Mouse (Mus musculus) c-Kit-negative CD71-positive TER-119-positive erythroid progenitor cells, embryonic 14.5 days (primary cell): ENCODE measurements at regions not wholly inside any gene's neighbourhood (a gene's known extent, or its start where the extent isn't known, plus 50 kb on each side); places are given as distances from the start of the nearest gene placed in this dataset.

Experiments
- DNase-seq: peaks from one replicate; pipeline ENCODE4 v3.0.0-alpha.2; 2013; ENCODE audit warnings: low read depth, low spot score

GRCm38 (mm10) chr6:127207308-127207707, 55.3 kb upstream of the Ccnd2 start:
- no peak for DNase-seq

- no peak for DNase-seq
Observed at GRCm38 (mm10) chr6:127213355-127213754, 61.4 kb upstream of the Ccnd2 start.

- no peak for DNase-seq
Observed at GRCm38 (mm10) chr6:127215915-127216314, 63.9 kb upstream of the Ccnd2 start.

DNA sequence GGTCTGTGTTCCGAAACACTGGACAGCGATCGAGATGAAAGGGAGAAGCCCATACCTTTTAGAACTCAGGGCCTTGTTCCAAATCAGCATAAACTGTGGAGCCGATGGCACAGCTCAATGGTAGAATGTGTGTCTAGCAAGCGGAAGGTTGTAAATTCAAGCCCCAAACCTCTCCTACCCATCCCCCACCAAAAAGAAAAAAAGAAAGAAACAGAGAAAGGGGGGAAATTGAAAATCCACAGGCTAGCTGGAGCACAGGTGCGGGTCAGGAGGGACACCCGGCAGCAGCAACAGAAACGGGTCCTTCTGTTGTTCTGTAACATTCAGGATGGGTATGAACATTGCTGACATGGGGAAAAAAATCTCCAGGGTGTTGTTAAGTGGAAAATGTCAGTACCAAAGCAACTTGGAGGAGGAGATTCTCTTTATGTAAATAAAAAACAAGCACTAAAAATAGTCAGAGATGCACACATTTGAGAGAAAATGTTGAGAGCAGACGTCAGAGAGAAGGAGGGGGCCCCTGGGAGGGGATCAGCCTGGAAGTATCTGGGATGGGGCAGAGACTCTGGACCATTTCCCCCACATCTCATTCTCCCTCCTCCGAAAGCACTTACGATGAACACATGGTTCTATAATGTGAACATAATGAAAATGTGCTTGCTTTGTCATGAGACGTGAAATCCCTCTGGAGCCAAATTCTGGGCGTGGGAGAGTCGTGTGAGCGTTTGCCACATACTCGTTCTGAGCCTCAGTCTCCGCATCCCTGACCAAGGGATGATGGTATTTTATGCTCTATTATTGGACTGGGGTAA, 66.8 kb upstream of the Ccnd2 start:
- no peak for DNase-seq

GRCm38 (mm10) chr6:127219446-127219802, 67.4 kb upstream of the Ccnd2 start:
- DNase-seq: no peak

- no peak for DNase-seq
Observed at GRCm38 (mm10) chr6:127226242-127226983, 74.4 kb upstream of the Ccnd2 start.

- no peak for DNase-seq
Observed at GRCm38 (mm10) chr6:127236510-127237109, 84.6 kb upstream of the Ccnd2 start.

- DNase-seq: no peak
Observed at GRCm38 (mm10) chr6:127237168-127237567, 85.2 kb upstream of the Ccnd2 start.

DNA sequence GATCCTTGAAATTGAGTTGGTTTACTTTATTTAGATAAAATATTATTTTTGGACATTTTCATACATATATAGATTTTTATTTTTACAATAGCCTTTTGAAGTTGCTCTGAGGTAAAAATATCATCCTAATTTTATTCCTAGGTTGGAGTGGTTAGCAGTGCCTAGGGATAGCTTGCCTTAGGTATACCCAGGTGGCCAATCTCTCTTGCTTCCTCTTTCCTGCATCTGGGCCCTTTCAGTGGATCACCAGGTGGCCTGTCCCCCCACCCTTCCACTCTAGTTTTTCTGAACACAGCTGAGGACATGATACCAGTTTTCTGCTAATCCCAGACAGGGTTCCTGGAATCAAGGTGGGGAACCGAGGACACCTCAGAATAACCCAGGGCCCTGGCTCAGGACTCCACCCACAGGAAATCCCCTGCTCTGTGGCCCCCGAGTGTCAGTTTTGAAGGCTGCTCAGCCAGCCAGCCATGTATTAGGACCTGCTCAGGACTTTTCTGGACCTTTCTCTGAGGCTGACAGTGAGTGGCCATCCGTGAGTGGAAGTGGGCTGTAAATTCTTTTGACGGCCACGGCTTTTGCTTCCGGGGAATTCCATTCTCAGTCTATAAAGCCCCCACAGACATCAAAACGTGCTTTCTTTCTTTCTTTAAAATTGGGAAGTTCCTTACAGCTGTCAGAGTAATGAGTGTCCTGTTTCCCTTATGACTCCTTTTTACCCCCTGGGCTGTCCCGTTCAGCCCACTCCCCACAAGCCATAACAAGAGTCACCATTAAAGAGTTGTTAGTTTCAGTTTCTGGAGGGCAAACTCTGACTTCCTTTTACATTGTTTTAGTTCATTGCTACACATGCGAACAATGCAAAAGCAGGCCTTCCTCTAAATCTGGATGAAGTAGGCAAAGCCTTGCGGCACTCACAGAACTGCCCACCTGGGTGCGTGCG, 87.8 kb upstream of the Ccnd2 start:
- DNase-seq: no peak

DNA sequence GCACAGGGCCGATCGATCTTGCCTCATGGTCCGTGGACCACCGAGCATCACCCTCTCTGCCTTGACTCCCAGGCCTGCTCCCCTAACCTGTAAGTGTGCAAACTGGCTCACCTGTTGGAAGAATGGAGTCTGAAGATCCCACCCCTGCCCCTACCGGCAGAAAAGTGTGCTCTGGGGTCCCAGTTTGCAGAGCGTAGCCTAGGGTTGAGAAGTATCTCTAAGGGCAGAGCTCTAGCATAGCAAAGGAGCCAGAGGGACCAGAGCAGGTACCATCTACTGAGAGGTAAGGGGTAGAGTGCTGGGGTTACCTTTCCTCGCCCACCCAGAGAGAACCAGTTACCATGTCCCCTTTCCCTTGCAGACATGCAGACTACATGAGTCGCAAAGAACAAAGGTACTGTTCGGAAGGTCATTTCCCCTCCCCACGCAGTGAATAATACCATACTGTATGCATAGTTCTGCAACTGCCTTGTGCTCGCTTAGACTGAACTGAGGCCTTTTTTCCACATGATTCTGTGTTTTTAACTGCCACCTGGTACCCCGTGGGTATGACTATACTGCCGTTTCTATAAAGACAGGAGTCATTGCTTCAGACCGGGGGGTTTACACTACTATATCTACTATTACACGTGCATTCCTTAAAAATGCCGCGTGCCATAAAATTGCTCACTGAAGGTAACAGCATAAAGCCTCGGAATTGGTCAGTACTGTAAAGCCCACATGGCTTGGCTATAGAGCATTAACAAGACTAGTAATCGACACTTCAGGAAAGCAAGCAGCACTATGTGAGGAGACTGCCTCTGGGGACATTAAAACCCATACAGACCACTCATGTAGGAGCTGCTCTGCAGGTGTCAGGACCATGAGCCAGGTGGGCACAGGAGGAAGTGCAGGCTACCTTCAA, 88.7 kb upstream of the Ccnd2 start:
- DNase-seq: no peak

DNA sequence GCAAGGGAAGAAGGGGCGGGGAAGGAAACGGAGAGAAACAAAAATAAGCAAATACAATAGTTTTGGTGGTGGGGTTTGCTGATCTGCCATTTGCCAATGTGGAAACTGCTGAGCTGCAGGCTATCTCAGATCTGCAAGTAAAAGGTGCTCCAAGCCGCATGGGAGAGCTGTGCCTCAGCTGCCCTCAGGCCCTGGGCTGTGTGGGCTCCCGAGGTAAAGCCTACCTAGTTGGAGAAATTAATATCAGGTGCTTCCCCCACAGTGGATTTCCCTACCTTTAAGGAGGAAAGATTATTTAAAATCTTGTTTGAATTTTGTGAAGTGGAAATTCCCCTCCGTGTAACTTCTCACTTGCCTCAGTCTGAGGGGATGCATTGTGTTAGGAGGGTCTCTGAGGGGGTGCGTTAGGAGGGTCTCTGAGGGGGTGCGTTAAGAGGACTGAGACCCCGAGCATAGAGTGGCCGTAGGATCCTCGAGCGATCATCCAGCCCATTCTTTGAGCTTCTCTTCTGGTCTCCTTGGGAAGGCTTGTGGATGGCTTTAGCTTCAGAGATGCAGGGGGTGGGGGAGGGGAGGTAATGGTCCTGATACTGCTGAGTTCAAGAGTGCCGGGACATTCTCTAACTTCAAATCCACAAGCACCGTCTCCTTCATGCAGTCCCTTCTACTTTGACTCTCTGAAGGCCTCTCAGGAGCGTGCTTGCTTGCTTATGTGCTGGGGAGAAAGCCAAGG, 89.9 kb upstream of the Ccnd2 start:
- no peak for DNase-seq

DNA sequence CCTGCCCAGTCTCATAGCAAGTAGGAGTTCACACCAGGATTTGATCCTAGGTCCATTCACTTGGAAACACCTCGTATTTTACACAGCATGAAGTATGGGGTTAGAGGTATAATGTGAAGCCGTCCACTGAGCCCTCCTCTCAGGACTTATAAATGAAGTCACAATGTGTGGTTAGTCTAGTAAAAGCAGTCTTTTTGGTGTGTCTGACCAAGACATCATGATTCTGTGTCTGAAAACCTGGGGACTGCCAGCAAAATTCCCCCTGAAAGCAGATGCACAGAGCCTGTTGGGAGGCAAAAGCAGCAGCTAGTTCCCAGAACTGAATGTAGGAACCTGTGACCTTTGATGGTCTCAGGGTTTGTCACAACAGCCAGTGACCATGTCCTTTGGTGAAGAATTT, 91.0 kb upstream of the Ccnd2 start:
- DNase-seq: no peak

DNA sequence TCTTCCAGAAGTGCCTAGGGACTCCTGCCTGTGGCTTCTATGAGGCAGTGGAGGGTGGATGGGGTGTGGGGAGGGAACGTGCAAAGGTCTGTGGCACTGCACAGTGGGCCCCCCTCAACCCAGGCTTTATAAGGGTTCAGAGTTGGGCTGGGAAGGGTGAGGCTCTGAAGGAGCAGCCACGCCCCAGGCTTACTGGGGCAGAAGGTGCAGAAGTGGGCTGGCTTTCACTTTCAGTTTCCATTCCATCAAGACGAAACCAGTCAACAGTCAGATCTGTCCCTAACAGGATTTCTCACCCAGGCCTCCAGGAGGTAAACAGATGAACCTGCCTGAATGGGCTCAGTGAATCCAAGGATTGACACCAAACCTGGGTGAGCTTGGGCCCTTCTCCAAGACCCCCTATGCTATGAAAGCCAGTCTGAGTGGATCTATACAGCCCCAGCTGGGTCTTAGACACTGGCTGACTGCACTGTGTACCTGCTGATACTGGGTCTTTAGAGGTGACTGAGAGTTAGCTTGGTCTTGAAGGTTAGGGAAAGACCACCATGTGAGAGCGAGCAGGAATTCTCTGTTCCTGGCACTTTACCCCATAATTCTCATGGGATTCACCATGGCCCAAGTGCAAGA, 93.9 kb upstream of the Ccnd2 start:
- DNase-seq: peak; percentile 8

DNA sequence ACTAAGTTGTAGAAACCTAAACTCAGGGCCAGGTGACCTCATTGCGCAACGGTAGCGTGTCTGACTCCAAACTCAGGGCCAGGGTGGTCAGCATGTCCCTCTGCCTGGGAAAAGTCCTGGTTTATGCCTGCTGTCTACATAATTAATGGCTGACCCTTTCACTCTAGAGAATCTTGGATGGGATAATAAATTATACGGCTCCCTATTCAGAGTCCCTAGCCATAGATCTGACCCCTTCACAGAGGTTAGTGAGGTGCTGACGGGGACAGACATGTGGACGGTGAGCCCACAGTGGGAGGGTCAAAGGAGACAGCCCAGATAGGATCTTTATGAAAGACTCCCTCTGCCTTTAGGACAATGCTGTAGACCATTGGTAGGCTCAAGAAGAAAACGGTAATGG, 94.7 kb upstream of the Ccnd2 start:
- DNase-seq: no peak

DNA sequence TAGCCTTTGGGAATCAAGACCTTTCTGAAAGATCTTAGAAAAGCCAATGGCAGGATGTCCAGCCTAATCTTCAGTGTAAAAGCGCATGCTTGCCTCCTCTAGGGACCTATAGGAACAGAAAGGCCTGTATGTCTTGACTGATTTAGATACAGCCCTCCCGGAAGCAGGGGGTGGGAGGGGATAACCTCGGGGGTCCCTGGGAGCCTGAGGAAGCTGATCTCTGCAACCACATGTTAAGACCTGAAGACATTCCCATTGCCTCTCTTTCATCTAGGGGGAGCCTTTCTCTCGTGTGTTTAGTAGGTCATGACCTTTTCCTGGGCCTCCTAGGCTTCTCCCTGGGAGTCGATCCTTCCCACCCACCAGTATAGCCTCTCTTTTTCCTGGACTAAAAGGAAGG, 95.3 kb upstream of the Ccnd2 start:
- no peak for DNase-seq

DNA sequence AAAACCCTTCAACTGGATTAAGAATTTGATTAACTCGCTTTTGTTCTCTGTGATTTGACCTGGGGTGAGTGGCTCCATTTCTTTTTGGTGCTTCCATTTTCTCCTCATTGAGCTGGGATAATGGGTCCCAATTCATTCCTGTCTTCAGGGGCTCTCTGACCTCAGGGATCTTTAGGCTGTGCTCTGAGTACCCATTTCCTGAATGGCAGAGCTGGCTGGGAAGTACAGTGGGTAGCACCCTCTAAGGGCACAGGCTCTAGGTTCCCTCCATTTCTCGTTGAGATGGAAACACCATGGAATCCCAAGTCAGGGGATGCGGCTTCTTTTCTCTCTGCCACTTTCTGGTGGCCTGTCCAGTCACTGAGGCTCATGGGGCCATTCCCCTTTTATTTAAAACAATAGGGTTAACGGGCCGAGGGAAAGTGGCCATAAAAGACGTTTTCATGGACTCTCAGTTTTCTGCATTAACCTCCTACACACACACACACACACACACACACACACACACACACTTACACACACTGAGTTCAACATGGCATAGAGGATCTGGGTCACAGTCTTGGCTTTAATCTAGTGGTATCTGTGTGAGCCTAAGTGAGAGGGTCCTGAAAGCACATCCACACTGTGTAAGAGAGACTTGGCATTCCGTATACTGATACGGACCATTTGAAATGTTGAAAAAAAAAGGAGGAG, 98.3 kb upstream of the Ccnd2 start:
- DNase-seq: no peak

- DNase-seq: no peak
Observed at GRCm38 (mm10) chr6:127250874-127251670, 99.1 kb upstream of the Ccnd2 start.

GRCm38 (mm10) chr6:127251671-127251985, 99.6 kb upstream of the Ccnd2 start:
- DNase-seq: no peak
